Mouse (Mus musculus) small intestine, adult 2 months (tissue): ENCODE data around the gene Nmnat2.

Source experiments
- CTCF ChIP-seq: fragments of 200-500 bp; IDR thresholded peaks from 2 replicates; pipeline ENCODE4 v1.5.1; 2012; ENCODE audit warnings: low read depth, mild to moderate bottlenecking, control low read depth, inconsistent platforms, low read length, moderate library complexity, mixed read lengths; ENCODE audit not compliant: insufficient replicate concordance, insufficient read length; ENCODE audit errors: extremely low read depth
- POLR2A ChIP-seq: fragments of 200-500 bp; IDR thresholded peaks from 2 replicates; pipeline ENCODE4 v1.6.1; 2012; ENCODE audit warnings: low read depth, mild to moderate bottlenecking, control low read depth, inconsistent platforms, low read length, moderate library complexity

DNA sequence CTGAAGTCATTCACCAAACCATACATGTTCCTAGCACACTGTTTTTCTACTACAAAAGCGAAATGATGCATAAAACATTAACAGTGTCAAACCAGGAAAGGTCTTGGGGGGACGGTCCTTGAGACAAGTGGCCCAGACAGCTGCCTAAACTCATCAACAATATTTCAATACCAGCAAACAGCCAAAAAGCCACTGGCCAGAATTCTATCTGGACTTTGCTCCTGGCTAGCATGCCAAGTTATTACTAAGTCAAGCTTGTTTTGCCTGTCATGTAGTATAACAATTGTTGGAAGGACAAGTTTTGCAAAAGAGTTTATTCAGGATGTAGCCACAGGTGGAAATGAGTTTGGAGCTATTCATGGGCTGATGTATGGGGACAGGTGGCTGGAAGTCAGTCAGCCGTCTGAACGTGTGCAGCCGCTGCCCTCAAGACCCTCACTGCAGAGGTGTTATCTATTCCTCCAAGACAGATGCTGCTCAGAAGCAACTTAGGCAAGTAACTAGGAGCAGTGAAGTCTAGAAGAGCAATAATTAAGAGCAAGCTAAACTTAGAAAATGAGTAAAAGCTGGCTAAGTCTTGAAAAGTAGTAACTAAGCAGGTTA, 202.3 kb downstream of the Nmnat2 start:
- TF ChIP-seq POLR2A (no peak), CTCF (no peak)
